Mouse (Mus musculus) olfactory bulb, adult 2 months (tissue): ENCODE measurements at regions not wholly inside any gene's neighbourhood (a gene's known extent, or its start where the extent isn't known, plus 50 kb on each side); places are given as distances from the start of the nearest gene placed in this dataset.

Experiments used
- CTCF ChIP-seq: fragments of 200-500 bp; IDR thresholded peaks from 2 replicates; pipeline ENCODE4 v1.5.1; 2012; ENCODE audit warnings: low read depth, mild to moderate bottlenecking, low read length, moderate library complexity; ENCODE audit not compliant: insufficient read depth
- POLR2A ChIP-seq: fragments of 200-500 bp; IDR thresholded peaks from 2 replicates; pipeline ENCODE4 v1.6.1; 2012; ENCODE audit warnings: mild to moderate bottlenecking, low read depth, low read length, moderate library complexity; ENCODE audit not compliant: insufficient read depth

GRCm38 (mm10) chr14:105790441-105790840 lies 106.2 kb downstream of the Spry2 start:
- TF ChIP-seq CTCF (no peak), POLR2A (no peak)
